Mouse (Mus musculus) heart, embryonic 12.5 days (tissue): ENCODE results near the gene Naa16. TPM values are rescaled to one million over a fixed set of nuclear protein-coding genes. Genes with fewer than 3 reads are reported as not detected.

Experiments
- ATAC-seq: fragments of 200-750 bp; cut with Nextera tagmentation; 2 replicates; pipeline ENCODE4 v1.8.0; 2017; ENCODE audit warnings: moderate TSS enrichment, moderate library complexity; ENCODE audit not compliant: insufficient number of reproducible peaks, low FRiP score
- H3K27ac ChIP-seq: fragments of 300-500 bp; sonication (generic); 2 replicates; pipeline ENCODE4 v1.5.1; 2016; ENCODE audit warnings: mild to moderate bottlenecking, moderate library complexity; ENCODE audit not compliant: poor library complexity, severe bottlenecking
- H3K27me3 ChIP-seq: fragments of 300-500 bp; sonication (generic); replicated peaks from 2 replicates; pipeline ENCODE4 v1.6.1; 2016; ENCODE audit warnings: mild to moderate bottlenecking, moderate library complexity
- H3K36me3 ChIP-seq: fragments of 300-500 bp; sonication (generic); 2 replicates; pipeline ENCODE4 v1.6.1; 2016; ENCODE audit warnings: mild to moderate bottlenecking, moderate library complexity
- H3K4me1 ChIP-seq: fragments of 300-500 bp; sonication (generic); replicated peaks from 2 replicates; pipeline ENCODE4 v1.6.1; 2016; ENCODE audit warnings: mild to moderate bottlenecking
- H3K4me2 ChIP-seq: fragments of 300-500 bp; sonication (generic); 2 replicates; pipeline ENCODE4 v1.6.1; 2016; ENCODE audit warnings: mild to moderate bottlenecking, moderate library complexity
- H3K4me3 ChIP-seq: fragments of 300-500 bp; sonication (generic); 2 replicates; pipeline ENCODE4 v1.5.1; 2016; ENCODE audit warnings: mild to moderate bottlenecking
- H3K9ac ChIP-seq: fragments of 300-500 bp; sonication (generic); 2 replicates; pipeline ENCODE4 v1.6.1; 2016; ENCODE audit warnings: mild to moderate bottlenecking, moderate library complexity
- H3K9me3 ChIP-seq: fragments of 300-500 bp; sonication (generic); replicated peaks from 2 replicates; pipeline ENCODE4 v1.6.1; 2016; ENCODE audit warnings: mild to moderate bottlenecking, moderate library complexity
- WGBS: fragments of 180-500 bp; shearing (Covaris S2); methylation state at CpG from one replicate; pipeline ENCODE4 v1.1.7; 2016; 5-methylcytosine and 5-hydroxymethylcytosine counted together
- polyA plus RNA-seq: library from polyadenylated mRNA; unstranded; fragments of >200 nt; fragmentation: Nextera tagmentation; extraction: Ambion mirVana; gene quantifications from 2 replicates; pipeline ENCODE4 v1.2.1, GENCODE M21; 2016

Naa16 gene
- polyA plus RNA-seq, 1 experiment from 2014 or later, result 23.1 TPM

GRCm38 (mm10) chr14:79285549-79285948 lies 105.0 kb downstream of the Naa16 start:
- no peak overlapping the region for H3K4me3 ChIP-seq
- no peak overlapping the region for H3K4me2 ChIP-seq
- no peak for ATAC-seq
- H3K36me3 ChIP-seq, result no peaks in the 10 kb centered on the region
- 91% methylated on average over 5 of the region's 5 CpGs for WGBS
- no peaks in the 10 kb centered on the region; the same call in 1 of the 2 replicates for H3K9me3 ChIP-seq
- H3K27me3 ChIP-seq, result no peaks in the 10 kb centered on the region
- H3K4me1 ChIP-seq, result peaks cover 16% of the 10 kb centered on the region
- no peak overlapping the region for H3K27ac ChIP-seq
- H3K9ac ChIP-seq, result no peak overlapping the region

- H3K9me3 ChIP-seq, result no peaks in the 10 kb centered on the region; the same call in 1 of the 2 replicates
- peaks cover 7% of the 10 kb centered on the region for H3K4me1 ChIP-seq
- no peak overlapping the region for H3K4me3 ChIP-seq
- H3K27me3 ChIP-seq, result no peaks in the 10 kb centered on the region
- no peak overlapping the region for H3K9ac ChIP-seq
- 77% methylated on average over 4 of the region's 4 CpGs for WGBS
- no peak for ATAC-seq
- no peaks in the 10 kb centered on the region for H3K36me3 ChIP-seq
- H3K27ac ChIP-seq, result no peak overlapping the region
- H3K4me2 ChIP-seq, result no peak overlapping the region
Measured at GRCm38 (mm10) chr14:79284616-79285015, 106.0 kb downstream of the Naa16 start.

- Histone ChIP-seq H3K4me2 (no peak overlapping the region), H3K36me3 (no peaks in the 10 kb centered on the region), H3K9me3 (no peaks in the 10 kb centered on the region; the same call in 1 of the 2 replicates), H3K27ac (no peak overlapping the region), H3K27me3 (no peaks in the 10 kb centered on the region), H3K4me3 (no peak overlapping the region), H3K4me1 (peaks cover 5% of the 10 kb centered on the region; the same call in 1 of the 2 replicates), H3K9ac (no peak overlapping the region)
- WGBS, result 87% methylated on average over 7 of the region's 7 CpGs
- ATAC-seq, result no peak
Measured at GRCm38 (mm10) chr14:79283952-79284351, 106.6 kb downstream of the Naa16 start.

GRCm38 (mm10) chr14:79281894-79282553 lies 108.6 kb downstream of the Naa16 start:
- Histone ChIP-seq H3K36me3 (no peaks in the 10 kb centered on the region), H3K27me3 (no peaks in the 10 kb centered on the region), H3K9ac (no peak overlapping the region), H3K27ac (no peak overlapping the region), H3K4me2 (no peak overlapping the region), H3K4me1 (peaks cover 17% of the 10 kb centered on the region), H3K9me3 (no peaks in the 10 kb centered on the region; the same call in 1 of the 2 replicates), H3K4me3 (no peak overlapping the region)
- WGBS, result 72% methylated on average over 9 of the region's 9 CpGs
- ATAC-seq, result no peak

- Histone ChIP-seq H3K27me3 (no peaks in the 10 kb centered on the region), H3K9ac (no peak overlapping the region), H3K9me3 (no peaks in the 10 kb centered on the region; the same call in 1 of the 2 replicates), H3K27ac (no peak overlapping the region), H3K4me2 (no peak overlapping the region), H3K36me3 (no peaks in the 10 kb centered on the region), H3K4me1 (peaks cover 22% of the 10 kb centered on the region), H3K4me3 (no peak overlapping the region)
- no peak for ATAC-seq
- WGBS, result 84% methylated on average over 9 of the region's 9 CpGs
Measured at GRCm38 (mm10) chr14:79280456-79280855, 110.1 kb downstream of the Naa16 start.

GRCm38 (mm10) chr14:79279494-79279893 lies 111.1 kb downstream of the Naa16 start:
- Histone ChIP-seq H3K36me3 (no peaks in the 10 kb centered on the region), H3K4me2 (no peak overlapping the region), H3K9ac (no peak overlapping the region), H3K4me1 (peaks cover 27% of the 10 kb centered on the region), H3K4me3 (no peak overlapping the region), H3K27ac (no peak overlapping the region), H3K9me3 (no peaks in the 10 kb centered on the region; the same call in 1 of the 2 replicates), H3K27me3 (no peaks in the 10 kb centered on the region)
- ATAC-seq, result no peak
- 76% methylated on average over 1 of the region's 1 CpGs for WGBS

GRCm38 (mm10) chr14:79278927-79279326 lies 111.7 kb downstream of the Naa16 start:
- no peak overlapping the region for H3K27ac ChIP-seq
- no peaks in the 10 kb centered on the region; the same call in 1 of the 2 replicates for H3K9me3 ChIP-seq
- ATAC-seq, result no peak
- no peak overlapping the region for H3K4me2 ChIP-seq
- no peak overlapping the region for H3K4me3 ChIP-seq
- no peaks in the 10 kb centered on the region for H3K27me3 ChIP-seq
- H3K9ac ChIP-seq, result no peak overlapping the region
- 84% methylated on average over 4 of the region's 4 CpGs for WGBS
- H3K36me3 ChIP-seq, result no peaks in the 10 kb centered on the region
- H3K4me1 ChIP-seq, result peaks cover 32% of the 10 kb centered on the region

- Histone ChIP-seq H3K9me3 (no peaks in the 10 kb centered on the region), H3K36me3 (no peaks in the 10 kb centered on the region), H3K4me2 (no peak overlapping the region), H3K4me1 (peaks cover 34% of the 10 kb centered on the region), H3K9ac (no peak overlapping the region), H3K4me3 (no peak overlapping the region), H3K27me3 (no peaks in the 10 kb centered on the region), H3K27ac (no peak overlapping the region)
- 27% methylated on average over 7 of the region's 7 CpGs for WGBS
- no peak for ATAC-seq
Measured at GRCm38 (mm10) chr14:79277922-79278321, 112.7 kb downstream of the Naa16 start.

GRCm38 (mm10) chr14:79275870-79276395 lies 114.6 kb downstream of the Naa16 start:
- no peak overlapping the region for H3K27ac ChIP-seq
- H3K4me1 ChIP-seq, result peaks cover 29% of the 10 kb centered on the region
- H3K36me3 ChIP-seq, result no peaks in the 10 kb centered on the region
- 71% methylated on average over 8 of the region's 8 CpGs for WGBS
- no peak for ATAC-seq
- no peaks in the 10 kb centered on the region for H3K27me3 ChIP-seq
- H3K9ac ChIP-seq, result no peak overlapping the region
- 0 out of 2 replicates have a peak, but pooled peaks cover 3% of the 10 kb centered on the region for H3K9me3 ChIP-seq
- H3K4me2 ChIP-seq, result no peak overlapping the region
- no peak overlapping the region for H3K4me3 ChIP-seq

- Histone ChIP-seq H3K36me3 (no peaks in the 10 kb centered on the region), H3K4me3 (no peak overlapping the region), H3K27ac (no peak overlapping the region), H3K4me2 (no peak overlapping the region), H3K4me1 (peaks cover 29% of the 10 kb centered on the region), H3K27me3 (no peaks in the 10 kb centered on the region), H3K9me3 (0 out of 2 replicates have a peak, but pooled peaks cover 3% of the 10 kb centered on the region), H3K9ac (no peak overlapping the region)
- WGBS, result 26% methylated on average over 3 of the region's 3 CpGs
- no peak for ATAC-seq
Measured at GRCm38 (mm10) chr14:79275441-79275840, 115.1 kb downstream of the Naa16 start.
